Mouse (Mus musculus): ENCODE measurements at regions not wholly inside any gene's neighbourhood (a gene's known extent, or its start where the extent isn't known, plus 50 kb on each side); places are given as distances from the start of the nearest gene placed in this dataset.

GRCm38 (mm10) chr11:64667010-64667409 lies 230.6 kb upstream of the F930015N05Rik start:
- H3K27ac ChIP-seq (replicated peaks), result no peak overlapping the region
- H3K9ac ChIP-seq, result no peak overlapping the region
- H3K4me1 ChIP-seq (replicated peaks), result 0 out of 2 replicates have a peak, but pooled peaks cover 3% of the 10 kb centered on the region
- no peak for ATAC-seq (ENCODE audit: low FRiP score, low read depth)
- no peak overlapping the region for H3K4me3 ChIP-seq
- H3K4me2 ChIP-seq, result no peak overlapping the region
- H3K9me3 ChIP-seq, result no peaks in the 10 kb centered on the region
- WGBS, result 79% methylated on average over 3 of the region's 3 CpGs
- no peaks in the 10 kb centered on the region for H3K36me3 ChIP-seq
- H3K27me3 ChIP-seq, result no peaks in the 10 kb centered on the region

DNA sequence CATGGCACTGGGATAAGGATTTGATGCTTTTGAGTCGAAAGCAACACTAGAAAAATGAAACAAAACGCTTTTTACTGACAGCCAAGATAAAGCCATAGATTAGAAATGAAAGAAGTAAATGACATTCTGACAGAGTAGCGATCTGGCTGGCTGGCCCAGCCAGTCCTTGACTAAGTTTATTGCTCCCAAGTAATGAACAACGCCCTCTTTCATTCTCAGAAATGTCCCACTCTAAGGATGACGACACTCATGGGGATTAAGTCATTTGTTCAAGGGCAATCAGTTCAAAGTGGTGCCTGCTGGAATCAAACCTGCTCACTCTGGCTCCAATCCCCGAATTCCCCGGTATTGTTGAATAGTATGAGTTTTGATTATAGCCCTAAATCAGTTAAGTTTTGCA lies 231.1 kb upstream of the F930015N05Rik start:
- 66% methylated on average over 7 of the region's 7 CpGs for WGBS
- ATAC-seq (ENCODE audit: low FRiP score, low read depth), result no peak

GRCm38 (mm10) chr11:64671898-64672297 lies 235.4 kb upstream of the F930015N05Rik start:
- H3K9me3 ChIP-seq, result 0 out of 2 replicates have a peak, but pooled peaks cover 4% of the 10 kb centered on the region
- no peak overlapping the region for H3K4me3 ChIP-seq
- no peak overlapping the region for H3K4me2 ChIP-seq
- H3K9ac ChIP-seq, result no peak overlapping the region
- H3K27me3 ChIP-seq, result no peaks in the 10 kb centered on the region
- no peaks in the 10 kb centered on the region for H3K36me3 ChIP-seq
- 72% methylated on average over 3 of the region's 3 CpGs for WGBS
- ATAC-seq (ENCODE audit: low FRiP score, low read depth), result no peak
- no peak overlapping the region for H3K27ac ChIP-seq (replicated peaks)
- H3K4me1 ChIP-seq (replicated peaks), result no peaks in the 10 kb centered on the region

More for the DNA sequence above, 231.1 kb upstream of the F930015N05Rik start:
- Histone ChIP-seq H3K36me3 (no peaks in the 10 kb centered on the region), H3K4me1 (replicated peaks) (0 out of 2 replicates have a peak, but pooled peaks cover 3% of the 10 kb centered on the region), H3K9ac (no peak overlapping the region), H3K27me3 (no peaks in the 10 kb centered on the region), H3K4me2 (no peak overlapping the region), H3K27ac (replicated peaks) (no peak overlapping the region), H3K4me3 (no peak overlapping the region), H3K9me3 (no peaks in the 10 kb centered on the region)

DNA sequence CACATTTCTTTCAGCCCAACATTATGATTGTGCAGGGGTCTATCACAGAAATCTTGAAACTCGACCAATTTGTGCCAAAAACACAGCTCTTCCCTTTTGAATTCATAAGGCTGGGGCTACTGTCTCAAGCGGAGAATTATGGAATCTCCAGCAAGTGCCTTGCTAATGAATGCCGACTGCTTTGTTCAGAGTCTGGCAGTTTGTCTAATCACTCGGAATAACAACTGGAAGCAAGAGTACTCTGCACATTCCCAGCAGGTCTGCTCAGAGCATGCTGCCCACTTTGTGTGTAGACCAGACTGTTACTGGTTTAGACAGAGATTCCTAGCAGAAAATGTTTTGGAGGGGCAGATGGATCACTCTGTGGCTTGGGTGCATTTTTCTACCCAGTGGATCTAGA lies 237.1 kb upstream of the F930015N05Rik start:
- Histone ChIP-seq H3K9ac (no peak overlapping the region), H3K9me3 (0 out of 2 replicates have a peak, but pooled peaks cover 4% of the 10 kb centered on the region), H3K27me3 (no peaks in the 10 kb centered on the region), H3K4me2 (no peak overlapping the region), H3K4me3 (no peak overlapping the region), H3K27ac (replicated peaks) (no peak overlapping the region), H3K36me3 (no peaks in the 10 kb centered on the region), H3K4me1 (replicated peaks) (no peaks in the 10 kb centered on the region)
- 60% methylated on average over 4 of the region's 4 CpGs for WGBS
- ATAC-seq (ENCODE audit: low FRiP score, low read depth), result no peak

DNA sequence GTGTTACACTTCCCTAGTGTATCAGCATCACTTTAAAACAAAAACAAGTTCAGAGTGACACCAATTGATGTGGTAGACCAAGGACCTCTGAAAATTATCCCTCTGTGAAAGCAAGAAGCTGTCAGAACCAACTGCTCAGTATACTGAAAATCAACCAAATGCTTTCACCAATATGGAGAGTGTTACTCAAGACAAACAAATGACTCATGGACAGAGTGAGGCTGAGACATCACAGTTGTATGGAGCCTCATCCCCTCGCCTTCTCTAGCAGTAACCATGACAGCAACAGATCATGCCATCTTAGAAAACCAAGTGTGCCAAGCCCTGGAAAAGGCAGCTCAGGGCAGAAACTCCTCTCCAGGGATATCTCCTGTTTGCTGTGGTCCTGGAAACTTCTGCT lies 267.3 kb upstream of the F930015N05Rik start:
- Histone ChIP-seq H3K9me3 (no peaks in the 10 kb centered on the region), H3K27ac (replicated peaks) (no peak overlapping the region), H3K4me1 (replicated peaks) (no peaks in the 10 kb centered on the region), H3K36me3 (no peaks in the 10 kb centered on the region), H3K4me3 (no peak overlapping the region), H3K4me2 (no peak overlapping the region), H3K9ac (no peak overlapping the region), H3K27me3 (no peaks in the 10 kb centered on the region)
- WGBS, result 76% methylated on average over 1 of the region's 1 CpGs
- no peak for ATAC-seq (ENCODE audit: low FRiP score, low read depth)

DNA sequence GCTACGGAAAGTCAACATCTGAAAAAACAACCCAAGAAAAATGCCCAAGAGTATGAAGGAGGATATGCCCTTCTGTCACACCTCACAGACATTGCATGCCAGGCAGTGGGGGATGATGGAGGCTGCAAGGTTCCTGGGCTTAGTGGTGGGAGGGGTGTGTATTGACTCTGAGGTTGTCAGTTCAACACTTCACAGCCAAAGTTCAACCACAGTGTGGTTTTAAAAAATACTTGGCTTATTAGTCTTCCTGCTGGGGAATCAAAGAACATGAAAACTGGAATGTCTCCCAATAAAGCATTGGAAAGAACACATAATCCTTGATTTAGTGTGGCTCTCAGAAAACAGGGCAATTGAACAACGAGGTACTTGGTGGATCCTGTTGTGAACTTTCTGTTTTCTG lies 267.0 kb upstream of the Elac2 start:
- no peaks in the 10 kb centered on the region for H3K36me3 ChIP-seq
- H3K27me3 ChIP-seq, result no peaks in the 10 kb centered on the region
- no peak overlapping the region for H3K9ac ChIP-seq
- no peak for ATAC-seq (ENCODE audit: low FRiP score, low read depth)
- H3K4me1 ChIP-seq (replicated peaks), result no peaks in the 10 kb centered on the region
- WGBS, result 89% methylated on average over 2 of the region's 2 CpGs
- H3K9me3 ChIP-seq, result no peaks in the 10 kb centered on the region
- no peak overlapping the region for H3K4me3 ChIP-seq
- H3K27ac ChIP-seq (replicated peaks), result no peak overlapping the region
- no peak overlapping the region for H3K4me2 ChIP-seq

- H3K4me2 ChIP-seq, result no peak overlapping the region
- H3K27me3 ChIP-seq, result no peaks in the 10 kb centered on the region
- H3K4me1 ChIP-seq (replicated peaks), result no peaks in the 10 kb centered on the region
- ATAC-seq (ENCODE audit: low FRiP score, low read depth), result no peak; the same call in 1 of the 2 replicates
- no peak overlapping the region for H3K27ac ChIP-seq (replicated peaks)
- 19% methylated on average over 1 of the region's 1 CpGs for WGBS
- H3K9ac ChIP-seq, result no peak overlapping the region
- H3K4me3 ChIP-seq, result no peak overlapping the region
- no peaks in the 10 kb centered on the region for H3K9me3 ChIP-seq
- no peaks in the 10 kb centered on the region for H3K36me3 ChIP-seq
Measured at GRCm38 (mm10) chr11:64715182-64715581, 263.7 kb upstream of the Elac2 start.

DNA sequence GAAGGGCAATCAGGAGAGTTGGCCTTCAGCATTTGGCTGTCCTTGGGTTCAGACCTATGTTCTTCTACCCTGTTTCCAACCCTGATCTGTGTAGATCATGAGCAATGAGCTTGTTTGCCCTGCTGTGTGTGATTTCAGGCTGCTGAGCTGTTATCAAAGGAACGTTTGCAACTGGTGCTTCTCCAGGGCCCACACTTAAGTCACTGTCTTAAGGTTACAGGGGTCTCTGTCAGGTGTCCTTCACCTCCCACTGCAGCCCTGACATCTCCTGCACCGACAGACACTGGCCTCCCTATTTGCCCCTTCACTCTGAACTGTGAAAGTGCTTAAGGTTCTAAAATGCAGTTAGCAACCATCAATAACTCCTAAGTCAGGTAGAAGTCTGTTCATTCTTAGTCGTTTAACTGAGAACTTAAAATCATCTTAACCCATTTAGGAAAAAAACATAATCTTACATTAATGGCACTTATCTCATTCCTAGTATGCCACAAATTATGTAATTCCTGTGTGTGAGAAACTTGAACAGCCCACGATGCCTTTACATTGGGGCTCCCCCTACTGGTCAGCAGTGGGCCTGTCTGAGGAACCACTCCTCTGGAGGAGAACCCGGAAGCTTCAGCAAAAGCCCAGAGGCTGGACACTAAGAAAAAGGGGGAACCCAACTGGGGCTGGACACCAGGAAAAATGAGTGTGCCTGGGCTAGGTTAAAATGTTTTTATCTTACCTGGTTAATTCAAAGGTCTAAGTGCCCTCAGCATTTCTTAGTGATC lies 260.3 kb upstream of the Elac2 start:
- Histone ChIP-seq H3K9me3 (no peaks in the 10 kb centered on the region), H3K4me2 (no peak overlapping the region), H3K4me3 (no peak overlapping the region), H3K9ac (no peak overlapping the region), H3K27me3 (peaks cover 2% of the 10 kb centered on the region; the same call in 1 of the 2 replicates), H3K36me3 (no peaks in the 10 kb centered on the region), H3K4me1 (replicated peaks) (peaks cover 8% of the 10 kb centered on the region), H3K27ac (replicated peaks) (no peak overlapping the region)
- WGBS, result 24% methylated on average over 5 of the region's 5 CpGs
- ATAC-seq (ENCODE audit: low FRiP score, low read depth), result peak; percentile 48; the same call in 1 of the 2 replicates

DNA sequence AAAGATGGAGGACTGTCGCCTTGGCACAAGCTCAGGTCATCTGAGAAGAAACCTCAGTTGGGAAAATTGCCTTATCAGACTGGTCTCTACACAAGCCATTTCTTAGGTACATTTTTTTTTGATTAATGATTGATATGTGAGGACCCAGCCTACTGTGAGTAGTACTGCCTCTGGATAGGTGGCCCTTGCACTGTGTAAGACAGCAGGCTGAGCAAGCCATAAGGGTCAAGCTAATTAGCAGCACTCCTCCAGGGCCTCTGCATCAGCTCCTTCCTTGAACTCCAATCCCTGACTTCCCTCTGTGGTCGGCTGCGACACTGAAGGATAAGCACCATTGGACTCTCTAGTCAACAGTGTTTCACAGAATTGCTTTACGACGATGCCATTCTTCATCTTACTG lies 252.6 kb upstream of the Elac2 start:
- Histone ChIP-seq H3K9me3 (no peaks in the 10 kb centered on the region), H3K36me3 (no peaks in the 10 kb centered on the region), H3K4me1 (replicated peaks) (peaks cover 8% of the 10 kb centered on the region), H3K4me2 (no peak overlapping the region), H3K4me3 (no peak overlapping the region), H3K27ac (replicated peaks) (no peak overlapping the region), H3K9ac (no peak overlapping the region), H3K27me3 (no peaks in the 10 kb centered on the region; the same call in 1 of the 2 replicates)
- ATAC-seq (ENCODE audit: low FRiP score, low read depth), result no peak
- 90% methylated on average over 5 of the region's 5 CpGs for WGBS

DNA sequence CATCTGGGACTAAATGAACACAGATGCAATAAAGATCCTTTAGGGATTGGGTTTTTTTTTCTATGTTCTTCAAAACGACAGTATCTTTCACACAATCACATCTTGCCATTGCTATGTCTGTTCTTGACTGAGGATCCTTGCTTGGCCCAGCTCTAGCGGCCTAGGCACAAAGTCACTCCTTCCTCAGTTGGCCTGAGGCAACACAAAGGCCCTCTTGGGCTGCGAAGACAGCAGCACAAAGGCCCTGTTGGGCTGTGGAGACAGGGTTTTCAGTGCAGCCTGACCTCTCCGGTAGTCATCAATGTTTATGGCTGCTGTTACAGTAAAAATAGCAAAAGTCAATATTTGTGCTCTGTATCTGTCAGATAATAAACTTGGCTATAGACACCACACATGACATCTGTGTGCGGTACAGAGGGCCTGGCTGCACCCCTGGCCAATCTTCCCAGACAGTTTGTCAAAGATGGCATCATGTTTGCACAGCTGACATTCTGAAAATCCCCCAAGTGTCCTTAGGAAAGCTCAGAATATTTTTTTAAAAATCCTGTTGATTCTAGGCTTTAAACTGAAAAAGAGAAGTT lies 250.9 kb upstream of the Elac2 start:
- no peak overlapping the region for H3K9ac ChIP-seq
- H3K4me1 ChIP-seq (replicated peaks), result peaks cover under 1% of the 10 kb centered on the region; the same call in 1 of the 2 replicates
- H3K27ac ChIP-seq (replicated peaks), result no peak overlapping the region
- no peaks in the 10 kb centered on the region for H3K27me3 ChIP-seq
- H3K9me3 ChIP-seq, result no peaks in the 10 kb centered on the region
- WGBS, result 80% methylated on average over 5 of the region's 5 CpGs
- ATAC-seq (ENCODE audit: low FRiP score, low read depth), result no peak
- no peak overlapping the region for H3K4me2 ChIP-seq
- H3K4me3 ChIP-seq, result no peak overlapping the region
- H3K36me3 ChIP-seq, result no peaks in the 10 kb centered on the region

DNA sequence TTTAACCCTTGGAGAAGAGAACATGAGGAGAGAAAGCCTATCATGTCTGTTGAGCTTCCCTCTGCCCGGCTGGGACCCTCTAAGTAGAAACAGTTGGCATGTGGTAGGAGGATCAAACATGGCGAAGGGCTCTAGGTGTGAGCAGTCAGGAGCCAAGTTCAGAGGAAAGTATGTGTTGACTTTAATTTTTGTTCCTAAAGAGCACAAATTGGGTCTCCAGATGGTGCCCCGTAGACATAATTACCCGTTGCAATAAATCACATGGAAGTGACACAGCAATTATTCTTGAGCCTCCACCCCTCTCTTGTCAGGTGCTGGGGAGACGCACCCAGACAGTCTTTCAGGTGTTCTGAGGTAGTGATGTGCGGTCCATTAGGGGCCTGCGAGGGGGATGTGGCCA lies 239.9 kb upstream of the Elac2 start:
- no peak overlapping the region for H3K9ac ChIP-seq
- H3K4me2 ChIP-seq, result no peak overlapping the region
- H3K4me3 ChIP-seq, result no peak overlapping the region
- WGBS, result 73% methylated on average over 7 of the region's 7 CpGs
- no peaks in the 10 kb centered on the region for H3K27me3 ChIP-seq
- no peaks in the 10 kb centered on the region for H3K9me3 ChIP-seq
- ATAC-seq (ENCODE audit: low FRiP score, low read depth), result no peak
- no peaks in the 10 kb centered on the region for H3K4me1 ChIP-seq (replicated peaks)
- H3K27ac ChIP-seq (replicated peaks), result no peak overlapping the region
- no peaks in the 10 kb centered on the region for H3K36me3 ChIP-seq

GRCm38 (mm10) chr11:64743753-64744152 lies 235.1 kb upstream of the Elac2 start:
- 73% methylated on average over 4 of the region's 4 CpGs for WGBS
- no peak for ATAC-seq (ENCODE audit: low FRiP score, low read depth)

More at GRCm38 (mm10) chr11:64743753-64744152, 235.1 kb upstream of the Elac2 start:
- Histone ChIP-seq H3K9ac (no peak overlapping the region), H3K4me2 (no peak overlapping the region), H3K36me3 (no peaks in the 10 kb centered on the region), H3K4me1 (replicated peaks) (no peaks in the 10 kb centered on the region), H3K9me3 (no peaks in the 10 kb centered on the region), H3K27me3 (no peaks in the 10 kb centered on the region), H3K4me3 (no peak overlapping the region), H3K27ac (replicated peaks) (no peak overlapping the region)

Measured in hindbrain, embryonic 15.5 days (tissue).